Mouse (Mus musculus) lung, embryonic 16.5 days (tissue): ENCODE measurements at regions not wholly inside any gene's neighbourhood (a gene's known extent, or its start where the extent isn't known, plus 50 kb on each side); places are given as distances from the start of the nearest gene placed in this dataset.

ENCODE experiments used
- ATAC-seq: fragments of 200-750 bp; cut with Nextera tagmentation; 2 replicates; pipeline ENCODE4 v1.8.0; 2017; ENCODE audit warnings: low read depth, mild to moderate bottlenecking, moderate library complexity
- H3K27ac ChIP-seq: fragments of 300-500 bp; sonication (generic); 2 replicates; pipeline ENCODE4 v1.5.1; 2014; ENCODE audit warnings: mild to moderate bottlenecking, control low read depth, low read length
- H3K27me3 ChIP-seq: fragments of 300-500 bp; sonication (generic); 2 replicates; pipeline ENCODE4 v1.6.1; 2014; ENCODE audit warnings: low read depth, low read length, mixed read lengths; ENCODE audit not compliant: control insufficient read depth, insufficient read depth
- H3K36me3 ChIP-seq: fragments of 300-500 bp; sonication (generic); 2 replicates; pipeline ENCODE4 v1.6.1; 2014; ENCODE audit warnings: low read length; ENCODE audit not compliant: control insufficient read depth, insufficient read depth
- H3K4me1 ChIP-seq: fragments of 300-500 bp; sonication (generic); replicated peaks from 2 replicates; pipeline ENCODE4 v1.6.1; 2014; ENCODE audit warnings: low read length, mixed read lengths; ENCODE audit not compliant: control insufficient read depth, insufficient read depth
- H3K4me2 ChIP-seq: fragments of 300-500 bp; sonication (generic); 2 replicates; pipeline ENCODE4 v1.6.1; 2014; ENCODE audit warnings: low read depth, low read length, control low read depth
- H3K4me3 ChIP-seq: fragments of 300-500 bp; sonication (generic); 2 replicates; pipeline ENCODE4 v1.5.1; 2014; ENCODE audit warnings: mild to moderate bottlenecking, low read length, control low read depth
- H3K9ac ChIP-seq: fragments of 300-500 bp; sonication (generic); 2 replicates; pipeline ENCODE4 v1.6.1; 2014; ENCODE audit warnings: low read length, control low read depth
- H3K9me3 ChIP-seq: fragments of 300-500 bp; sonication (generic); 2 replicates; pipeline ENCODE4 v1.6.1; 2016; ENCODE audit warnings: low read length; ENCODE audit not compliant: control insufficient read depth
- WGBS: fragments of 180-500 bp; shearing (Covaris S2); extraction: QIAGEN DNeasy Blood & Tissue Kit; methylation state at CpG from one replicate; pipeline ENCODE4 v1.1.7; 2014; 5-methylcytosine and 5-hydroxymethylcytosine counted together

DNA sequence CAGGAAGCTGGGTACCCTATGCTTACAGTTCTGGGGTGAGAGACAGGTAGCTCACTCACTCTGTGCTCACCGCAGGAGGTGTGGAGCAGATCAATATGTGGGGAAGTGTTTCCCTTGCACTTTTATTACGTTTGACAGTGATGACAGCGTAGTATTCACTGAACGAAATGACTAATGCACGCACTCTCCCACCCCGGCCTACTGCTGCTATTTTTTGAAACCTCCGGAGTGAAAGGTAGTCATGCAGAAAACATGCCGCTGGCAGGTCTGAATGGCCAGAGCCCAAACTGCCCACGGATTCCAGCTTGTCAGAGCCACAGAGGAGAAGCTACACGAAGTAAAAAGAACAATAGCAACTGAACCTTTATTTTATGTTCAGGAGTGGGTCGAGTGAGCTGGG is 267.0 kb upstream of the Nr2f2 start:
- no peak overlapping the region for H3K9ac ChIP-seq
- H3K4me2 ChIP-seq, result no peak overlapping the region
- H3K27ac ChIP-seq, result no peak overlapping the region
- no peaks in the 10 kb centered on the region for H3K27me3 ChIP-seq
- H3K4me3 ChIP-seq, result no peak overlapping the region
- 51% methylated on average over 11 of the region's 11 CpGs for WGBS
- ATAC-seq, result no peak
- H3K9me3 ChIP-seq, result no peaks in the 10 kb centered on the region
- no peaks in the 10 kb centered on the region; the same call in 1 of the 2 replicates for H3K4me1 ChIP-seq
- H3K36me3 ChIP-seq, result no peaks in the 10 kb centered on the region

DNA sequence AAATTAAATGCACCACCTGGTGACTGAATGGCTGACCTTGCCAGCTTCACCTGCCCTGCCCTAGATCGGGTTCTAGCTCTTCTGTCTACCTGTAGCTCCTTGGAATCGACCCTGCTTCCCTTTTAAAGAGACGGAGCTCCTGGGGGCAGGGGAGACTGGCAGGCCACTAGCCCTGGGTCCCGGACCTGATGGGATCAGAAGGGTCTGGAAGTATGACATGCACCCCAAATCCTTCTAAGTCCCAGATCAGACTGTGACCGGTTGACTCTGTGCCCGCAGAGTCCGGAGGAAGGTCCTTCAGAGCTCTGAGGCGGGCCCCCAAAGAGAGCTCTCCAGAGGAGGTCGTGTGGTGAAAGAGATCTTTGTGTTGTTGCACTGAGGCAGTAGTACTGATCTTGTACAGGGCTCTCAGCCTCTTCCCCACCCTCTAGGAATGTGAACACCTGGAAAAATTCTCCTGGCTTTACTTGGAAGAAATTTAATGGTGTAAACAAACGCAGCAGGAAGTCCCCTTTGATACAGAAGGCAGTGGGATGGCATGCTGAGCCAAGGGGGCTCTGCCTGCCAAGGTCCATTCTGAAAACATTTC is 259.2 kb upstream of the Nr2f2 start:
- H3K9ac ChIP-seq, result peak overlapping the region; percentile 52
- peaks cover 23% of the 10 kb centered on the region for H3K4me1 ChIP-seq
- peak overlapping the region; percentile 84 for H3K27ac ChIP-seq
- no peaks in the 10 kb centered on the region for H3K36me3 ChIP-seq
- no peaks in the 10 kb centered on the region for H3K9me3 ChIP-seq
- peak overlapping the region; percentile 64 for H3K4me2 ChIP-seq
- 9% methylated on average over 10 of the region's 10 CpGs for WGBS
- no peaks in the 10 kb centered on the region for H3K27me3 ChIP-seq
- ATAC-seq, result peak; percentile 83
- H3K4me3 ChIP-seq, result peak overlapping the region; percentile 30

DNA sequence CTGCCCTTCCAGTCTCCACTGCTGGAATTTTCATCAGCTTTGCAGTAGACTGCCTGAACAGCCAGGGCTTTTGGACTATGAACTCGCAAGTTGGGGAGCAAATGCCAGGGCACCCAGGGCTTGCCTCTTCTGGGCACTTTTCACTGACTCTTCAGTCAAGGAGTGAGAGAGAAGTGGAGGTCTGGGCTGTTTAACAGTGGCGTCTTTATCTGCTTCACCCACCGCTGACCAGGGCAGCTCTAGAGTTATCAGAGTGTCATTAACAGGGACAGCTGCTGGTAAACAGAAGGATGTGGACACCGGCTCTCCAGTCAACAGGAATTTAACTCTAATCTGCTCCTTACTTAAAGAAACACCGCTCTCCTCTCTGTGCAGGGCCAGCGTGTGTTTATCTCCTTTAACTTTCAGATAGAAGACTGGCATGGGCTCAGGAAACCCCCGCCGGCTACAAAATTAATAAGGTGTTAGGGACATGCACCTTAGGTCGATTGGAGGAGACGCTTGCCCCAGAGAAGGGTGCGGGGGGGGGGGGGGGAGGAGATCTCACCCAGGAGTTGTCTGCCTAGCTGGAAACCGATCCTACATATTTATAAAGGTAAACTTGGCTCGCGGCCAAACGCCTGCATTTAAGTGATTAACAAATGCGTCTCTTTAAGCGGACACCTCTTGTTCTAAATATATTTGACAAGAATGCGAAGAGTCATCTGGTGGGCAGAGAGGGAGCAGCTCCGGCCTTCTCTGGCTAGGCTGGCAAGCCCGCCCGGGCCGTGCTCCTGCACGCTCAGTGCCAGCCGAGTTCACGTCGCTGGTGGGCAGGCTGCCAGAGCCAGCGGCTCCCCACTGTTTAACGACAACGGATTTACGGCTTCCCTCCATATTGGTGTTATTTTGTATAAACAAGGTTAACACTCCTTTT is 258.4 kb upstream of the Nr2f2 start:
- Histone ChIP-seq H3K9ac (peak overlapping the region; percentile 52), H3K27ac (peak overlapping the region; percentile 84), H3K4me2 (peak overlapping the region; percentile 64), H3K4me3 (peak overlapping the region; percentile 30), H3K36me3 (no peaks in the 10 kb centered on the region), H3K27me3 (no peaks in the 10 kb centered on the region), H3K4me1 (peaks cover 23% of the 10 kb centered on the region), H3K9me3 (no peaks in the 10 kb centered on the region)
- peak; percentile 77 for ATAC-seq
- 2% methylated on average over 30 of the region's 30 CpGs for WGBS

DNA sequence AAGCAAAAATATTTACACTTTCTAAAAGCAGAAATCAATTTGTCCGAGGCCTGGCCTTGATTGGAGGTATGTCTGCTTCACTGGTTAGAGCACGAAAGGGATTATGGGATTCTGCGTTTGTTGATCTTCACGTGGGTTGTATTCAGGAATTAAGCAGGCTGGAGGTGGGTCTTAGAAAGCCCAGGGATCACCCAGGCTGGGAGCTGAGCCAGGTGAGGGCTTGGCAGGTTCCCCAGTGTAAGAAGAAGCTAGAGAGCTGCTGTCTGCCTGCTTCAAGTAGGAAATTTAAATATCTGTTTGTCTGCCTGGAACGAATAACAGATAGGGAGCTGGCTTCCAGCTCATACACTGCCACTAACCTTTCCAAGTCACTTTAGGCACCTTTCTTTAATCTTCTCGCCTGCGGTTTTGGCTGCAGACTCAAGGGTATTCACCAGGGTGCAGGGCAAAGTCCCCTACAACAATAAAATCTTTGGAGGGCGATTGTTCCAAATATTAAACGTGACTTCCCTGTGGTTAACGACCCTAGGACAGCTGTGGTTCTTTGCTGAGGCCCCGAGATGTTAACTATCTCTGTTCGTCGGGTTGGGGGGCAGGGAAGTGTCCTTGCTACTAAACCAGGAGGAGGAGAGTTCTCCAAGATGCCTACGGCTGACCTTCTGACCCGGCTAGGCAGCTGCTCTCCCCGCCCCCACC is 257.6 kb upstream of the Nr2f2 start:
- peak; percentile 18; the same call in 1 of the 2 replicates for ATAC-seq
- Histone ChIP-seq H3K9ac (no peak overlapping the region; the same call in 1 of the 2 replicates), H3K9me3 (no peaks in the 10 kb centered on the region), H3K4me2 (peak overlapping the region; percentile 64), H3K27ac (peak overlapping the region; percentile 84), H3K4me1 (peaks cover 23% of the 10 kb centered on the region), H3K27me3 (no peaks in the 10 kb centered on the region), H3K4me3 (no peak overlapping the region; the same call in 1 of the 2 replicates), H3K36me3 (no peaks in the 10 kb centered on the region)
- WGBS, result 13% methylated on average over 16 of the region's 16 CpGs

DNA sequence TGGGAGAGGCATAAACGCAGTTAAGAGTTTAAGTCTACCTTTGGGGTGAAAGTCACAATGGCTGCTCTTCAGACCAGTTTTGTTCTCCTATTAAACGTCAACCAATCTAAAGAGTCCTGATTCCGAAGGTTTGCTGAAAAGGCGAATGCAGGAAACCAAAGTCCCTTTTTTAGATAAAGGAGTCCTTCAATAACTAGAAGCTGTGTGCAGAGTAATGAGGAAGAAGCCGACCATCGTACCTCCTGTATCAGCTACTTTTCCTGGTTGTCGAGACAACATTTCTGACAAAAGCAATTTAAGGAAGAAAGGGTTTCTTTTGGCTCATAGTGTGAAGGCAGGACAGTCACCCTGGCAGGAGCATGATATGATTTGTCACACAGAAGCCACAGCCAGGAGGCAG is 252.9 kb upstream of the Nr2f2 start:
- H3K9ac ChIP-seq, result no peak overlapping the region
- 66% methylated on average over 7 of the region's 7 CpGs for WGBS

DNA sequence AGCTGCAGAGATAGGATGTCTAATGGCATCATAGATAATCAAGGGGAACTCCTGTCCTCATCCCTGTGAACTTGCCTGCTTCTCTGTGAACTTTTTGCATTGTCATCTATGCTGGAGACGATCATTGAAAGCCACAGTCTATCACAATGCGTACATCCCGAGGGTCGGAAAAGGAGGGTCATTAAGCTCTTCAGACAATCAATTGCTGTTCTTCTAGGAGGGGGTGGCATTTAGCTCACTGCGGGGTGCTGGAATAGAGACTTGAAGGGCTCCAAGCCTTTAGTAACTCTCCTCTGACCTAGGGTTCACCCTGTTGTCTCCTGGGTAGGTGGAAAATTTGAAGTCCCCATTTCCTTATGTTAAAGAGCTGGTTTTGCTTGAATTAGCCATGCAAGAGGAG is 251.7 kb upstream of the Nr2f2 start:
- Histone ChIP-seq H3K9ac (no peak overlapping the region), H3K9me3 (no peaks in the 10 kb centered on the region), H3K36me3 (no peaks in the 10 kb centered on the region), H3K4me3 (no peak overlapping the region), H3K4me1 (no peaks in the 10 kb centered on the region), H3K27ac (no peak overlapping the region), H3K4me2 (no peak overlapping the region), H3K27me3 (no peaks in the 10 kb centered on the region)
- 71% methylated on average over 5 of the region's 5 CpGs for WGBS
- no peak for ATAC-seq

More for the DNA sequence above, 252.9 kb upstream of the Nr2f2 start:
- Histone ChIP-seq H3K4me1 (peaks cover 7% of the 10 kb centered on the region), H3K4me2 (no peak overlapping the region), H3K4me3 (no peak overlapping the region), H3K27ac (no peak overlapping the region), H3K36me3 (no peaks in the 10 kb centered on the region), H3K9me3 (no peaks in the 10 kb centered on the region), H3K27me3 (no peaks in the 10 kb centered on the region)
- no peak for ATAC-seq

DNA sequence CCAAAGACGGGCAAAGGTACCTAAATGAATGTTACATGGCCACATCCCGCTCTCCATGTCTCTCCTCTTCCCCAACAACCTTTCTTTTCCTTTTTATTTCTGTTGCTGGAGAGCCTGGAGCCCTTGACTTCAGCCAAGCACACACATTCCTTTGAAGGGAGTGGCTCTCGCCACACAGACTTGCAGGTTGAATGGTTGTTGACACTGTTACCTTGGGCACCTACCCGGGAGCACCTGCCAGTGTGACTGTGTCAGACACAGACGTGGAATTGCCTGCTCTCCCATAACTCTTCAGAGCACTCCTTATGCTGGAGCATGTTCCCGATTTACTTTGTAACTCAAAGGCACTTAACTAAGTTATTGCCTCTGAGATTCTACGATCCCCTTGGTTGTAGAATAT is 240.0 kb upstream of the Nr2f2 start:
- WGBS, result 59% methylated on average over 7 of the region's 7 CpGs
- Histone ChIP-seq H3K9ac (no peak overlapping the region), H3K4me3 (no peak overlapping the region), H3K4me2 (no peak overlapping the region), H3K27ac (peak overlapping the region; percentile 85), H3K9me3 (no peaks in the 10 kb centered on the region), H3K27me3 (no peaks in the 10 kb centered on the region), H3K36me3 (no peaks in the 10 kb centered on the region), H3K4me1 (no peaks in the 10 kb centered on the region; the same call in 1 of the 2 replicates)
- ATAC-seq, result peak; percentile 98

DNA sequence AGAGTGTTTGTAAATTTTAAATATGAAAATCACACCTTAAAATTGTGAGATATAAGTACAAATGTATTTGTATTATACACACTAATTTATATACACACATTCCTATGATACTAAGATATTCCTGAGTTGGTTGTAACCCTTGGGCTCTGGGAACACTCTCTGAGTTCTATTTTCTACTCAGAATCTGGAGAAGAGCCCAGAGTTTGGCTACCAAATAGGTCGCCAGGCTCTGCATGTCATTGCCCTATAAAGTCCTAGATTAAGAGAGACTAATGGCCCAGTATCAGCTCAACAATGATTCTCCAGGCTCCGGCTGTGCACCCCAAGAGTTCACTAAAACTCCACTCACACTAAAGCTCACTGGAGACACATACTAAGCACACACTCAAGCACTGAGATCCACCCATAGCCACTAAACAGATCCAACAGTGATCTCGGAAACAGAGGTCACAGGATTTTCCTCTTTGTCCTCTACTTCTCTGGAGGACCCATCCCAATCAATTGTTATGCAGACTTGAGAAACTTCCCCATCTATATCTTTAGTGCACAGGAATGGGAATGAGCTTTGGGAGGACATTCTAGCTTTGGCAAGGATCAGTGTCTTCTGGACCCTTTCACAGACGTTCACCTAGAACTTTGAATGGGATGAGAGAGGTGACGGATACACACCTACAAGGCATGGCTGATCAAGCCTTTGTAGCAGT is 238.1 kb upstream of the Nr2f2 start:
- Histone ChIP-seq H3K4me2 (no peak overlapping the region), H3K4me3 (no peak overlapping the region), H3K9me3 (no peaks in the 10 kb centered on the region), H3K4me1 (no peaks in the 10 kb centered on the region; the same call in 1 of the 2 replicates), H3K9ac (no peak overlapping the region), H3K27me3 (no peaks in the 10 kb centered on the region), H3K27ac (no peak overlapping the region), H3K36me3 (no peaks in the 10 kb centered on the region)
- ATAC-seq, result no peak
- 88% methylated on average over 5 of the region's 5 CpGs for WGBS
